8 mouse cellular contexts compared by ENCODE assay signal in genomic region chr1:155973719-155974379, GRCm38 (mm10). TPM values are rescaled to one million over a fixed set of nuclear protein-coding genes. Genes with fewer than 3 reads are reported as not detected.
A peak's percentile ranks its signal among the peaks of the same experiment; 100 is the strongest.
DNase-seq lines count a peak whose midpoint lies in the region; ATAC-seq and TF ChIP-seq lines count a peak whose summit lies in the region.

No protein-coding gene starts in this region.

- ATAC-seq in limb, embryonic 14.5 days (ENCODE audit: low FRiP score, low read depth): no peak
- peak; percentile 34 for ATAC-seq in midbrain, embryonic 16.5 days

- intact Hi-C loops in heart, postnatal 14 days (cut with DNase I): loop anchor here (5.0 kb wide), 1 partner anchor 58 kb away; no protein-coding TSS in a partner anchor

- WGBS in limb, embryonic 14.5 days: 6% methylated on average over 19 of the region's 19 CpGs
- 4% methylated on average over 19 of the region's 19 CpGs for WGBS in midbrain, embryonic 16.5 days

- peak; percentile 8 for DNase-seq in adrenal gland, postnatal 14 days
- DNase-seq in adrenal gland, adult 2 months: no peak
- peak; percentile 5 for DNase-seq in right cerebral cortex, postnatal 4 days
- DNase-seq in right cerebral cortex, adult 18-20 months: no peak
- DNase-seq in heart, postnatal 14 days: peak; percentile 4 to 11
- DNase-seq in limb, embryonic 14.5 days (ENCODE audit: low spot score): no peak
- no peak for DNase-seq in embryo, embryonic 11 days

- H3K9me3 ChIP-seq in limb, embryonic 14.5 days (ENCODE audit: control insufficient read depth, low read length): no peaks in the 10 kb centered on the region
- no peaks in the 10 kb centered on the region for H3K9me3 ChIP-seq in midbrain, embryonic 16.5 days (replicated peaks; ENCODE audit: control insufficient read depth, low read length, poor library complexity, severe bottlenecking)

- peak overlapping the region; percentile 94 for H3K9ac ChIP-seq in limb, embryonic 14.5 days (ENCODE audit: low read depth, low read length, severe bottlenecking)
- H3K9ac ChIP-seq in midbrain, embryonic 16.5 days (ENCODE audit: low read depth, low read length): peak overlapping the region; percentile 73

- no peak for TF ChIP-seq POLR2A in limb, embryonic 14.5 days (IDR thresholded peaks at IDR 0.05; ENCODE audit: borderline replicate concordance, extremely low read depth, insufficient read depth, insufficient read length)

- H3K4me2 ChIP-seq in limb, embryonic 14.5 days (replicated peaks; ENCODE audit: low read depth, low read length, severe bottlenecking): peak overlapping the region; percentile 81
- H3K4me2 ChIP-seq in midbrain, embryonic 16.5 days (ENCODE audit: low read length): peak overlapping the region; percentile 88

- peak overlapping the region; percentile 96 for H3K4me3 ChIP-seq in limb, embryonic 14.5 days (replicated peaks; ENCODE audit: low read length)
- peak overlapping the region; percentile 96 for H3K4me3 ChIP-seq in midbrain, embryonic 16.5 days (ENCODE audit: low read depth, low read length)

- H3K27ac ChIP-seq in limb, embryonic 14.5 days (replicated peaks; ENCODE audit: low read depth, low read length): peak overlapping the region; percentile 85
- peak overlapping the region; percentile 98 for H3K27ac ChIP-seq in midbrain, embryonic 16.5 days (ENCODE audit: low read length)

- no peaks in the 10 kb centered on the region for H3K36me3 ChIP-seq in limb, embryonic 14.5 days (ENCODE audit: control insufficient read depth, insufficient read depth, low read length)
- no peaks in the 10 kb centered on the region for H3K36me3 ChIP-seq in midbrain, embryonic 16.5 days (ENCODE audit: control insufficient read depth, insufficient read depth, low read length)

- H3K4me1 ChIP-seq in limb, embryonic 14.5 days (ENCODE audit: control insufficient read depth, insufficient read depth, low read length): peaks cover 17% of the 10 kb centered on the region
- peaks cover 32% of the 10 kb centered on the region for H3K4me1 ChIP-seq in midbrain, embryonic 16.5 days (ENCODE audit: control insufficient read depth, insufficient read depth, low read length)

- no peaks in the 10 kb centered on the region for H3K27me3 ChIP-seq in limb, embryonic 14.5 days (ENCODE audit: control insufficient read depth, insufficient read depth, low read length)
- no peaks in the 10 kb centered on the region for H3K27me3 ChIP-seq in midbrain, embryonic 16.5 days (ENCODE audit: control insufficient read depth, insufficient read depth, low read depth, low read length)

RNA-seq across cellular contexts. Expression of gene Cep350, which starts 0.8 kb away (rescaled TPM):
- 33.6 and 39.6 TPM in 2 replicates for total RNA-seq in adrenal gland, postnatal 14 days (2021)
- total RNA-seq in adrenal gland, adult 2 months (2021): 10 to 100 TPM; 27.3 to 32.7 TPM
- 1.7 TPM in 2 replicates for polyA plus RNA-seq in adrenal gland, adult 2 months (2012; rRNA removed)
- 10 to 100 TPM; 37.9 to 40.7 TPM for total RNA-seq in heart, postnatal 14 days (2021)
- 10.8 and 10.9 TPM in 2 replicates for polyA plus RNA-seq in limb, embryonic 14.5 days (2012; rRNA removed)
- polyA plus RNA-seq in limb, embryonic 14.5 days (2014; fragmentation: Nextera tagmentation; extraction: Ambion mirVana): 13.4 and 15.0 TPM in 2 replicates
- polyA plus RNA-seq in midbrain, embryonic 16.5 days (2015; fragmentation: Nextera tagmentation; extraction: Ambion mirVana): 8.8 and 9.9 TPM in 2 replicates

Comparison
In these comparisons a context has a peak if more than half of its experiments do, and no peak if none do; other contexts are left out.
1. DNase-seq: peak in adrenal gland, postnatal 14 days (single experiment), right cerebral cortex, postnatal 4 days (single experiment) and heart, postnatal 14 days (2 of 2); none in adrenal gland, adult 2 months (single experiment), right cerebral cortex, adult 18-20 months (single experiment), limb, embryonic 14.5 days (single experiment) and embryo, embryonic 11 days (single experiment).